Mouse (Mus musculus): Measurements from ENCODE around the gene Lrrfip1. TPM values are rescaled to one million over a fixed set of nuclear protein-coding genes. Genes with fewer than 3 reads are reported as not detected.

Lrrfip1 gene
- total RNA-seq, 2 experiments from 2014 or later = 128 to 228 TPM

DNA sequence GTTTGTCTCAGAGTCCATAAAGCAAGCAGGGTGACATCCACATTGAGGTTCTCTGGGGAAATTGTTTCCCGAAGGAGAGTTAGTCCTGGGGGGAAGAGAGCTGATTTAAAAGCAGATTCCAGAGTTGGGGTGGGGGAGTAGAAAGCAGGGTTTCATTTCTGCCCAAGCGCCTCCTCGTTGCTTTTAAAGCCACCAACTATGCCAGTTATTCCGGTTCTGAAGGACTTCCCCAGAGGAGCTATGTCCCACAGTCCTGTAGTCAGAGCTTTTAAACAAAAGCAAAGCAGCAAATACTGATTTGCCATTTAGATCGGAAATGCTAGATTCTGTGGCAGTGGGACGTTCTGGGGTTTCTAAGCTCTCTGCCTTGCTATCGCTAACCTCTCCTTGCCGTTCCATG, 79.4 kb downstream of the Lrrfip1 start:
- ATAC-seq (ENCODE audit: poor library complexity, severe bottlenecking) = no peak

DNA sequence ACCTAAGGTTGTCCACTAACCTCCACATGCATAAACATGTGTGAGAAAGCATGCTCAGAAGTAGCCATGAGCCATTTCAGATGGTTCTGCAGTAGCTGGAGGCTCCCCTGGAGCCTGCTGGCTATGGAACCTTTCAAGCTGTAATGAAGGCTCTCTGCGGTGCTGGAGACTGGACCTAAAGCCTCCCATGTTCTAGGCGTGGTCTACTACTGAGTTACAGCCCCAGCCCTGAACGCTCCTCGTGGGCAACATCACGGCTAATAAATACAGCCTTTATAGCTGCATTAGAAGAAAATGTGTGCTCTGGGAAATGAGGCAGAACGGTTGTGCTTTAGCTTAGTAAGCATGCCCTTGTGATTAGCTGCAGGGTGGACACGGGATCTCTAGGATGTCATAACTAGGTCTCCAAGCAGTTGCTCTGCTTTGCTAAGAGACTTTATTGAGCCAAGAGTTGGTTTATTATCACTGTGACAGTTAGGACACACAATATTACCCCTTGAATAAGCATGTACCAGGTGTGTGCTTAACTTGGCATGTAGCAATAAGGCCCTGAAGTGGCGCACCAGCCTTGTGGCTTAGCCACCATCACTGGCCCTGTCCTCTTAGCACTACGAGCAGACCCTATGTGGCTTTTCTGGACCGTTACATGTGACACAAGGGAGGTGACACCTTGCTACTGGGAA, 81.3 kb downstream of the Lrrfip1 start:
- ATAC-seq (ENCODE audit: poor library complexity, severe bottlenecking) = peak; percentile 0; the same call in 1 of the 2 replicates

DNA sequence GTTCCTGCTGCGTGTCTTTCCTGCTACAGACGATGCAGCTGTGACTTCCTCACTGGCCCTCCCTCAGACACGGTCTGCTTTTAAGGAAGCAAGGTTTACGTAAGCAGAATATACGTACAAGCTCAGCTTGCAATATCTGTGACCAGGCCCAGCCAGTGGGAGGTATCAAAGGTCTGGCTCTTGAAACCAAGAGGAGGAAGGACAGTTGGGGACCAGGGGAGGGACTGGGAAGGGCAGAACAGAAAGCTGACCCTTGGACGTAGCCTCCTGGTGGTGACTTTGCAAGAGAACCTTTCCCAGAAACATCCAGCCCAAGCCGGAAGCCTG, 81.8 kb downstream of the Lrrfip1 start:
- peak; percentile 97 for ATAC-seq (ENCODE audit: poor library complexity, severe bottlenecking)

DNA sequence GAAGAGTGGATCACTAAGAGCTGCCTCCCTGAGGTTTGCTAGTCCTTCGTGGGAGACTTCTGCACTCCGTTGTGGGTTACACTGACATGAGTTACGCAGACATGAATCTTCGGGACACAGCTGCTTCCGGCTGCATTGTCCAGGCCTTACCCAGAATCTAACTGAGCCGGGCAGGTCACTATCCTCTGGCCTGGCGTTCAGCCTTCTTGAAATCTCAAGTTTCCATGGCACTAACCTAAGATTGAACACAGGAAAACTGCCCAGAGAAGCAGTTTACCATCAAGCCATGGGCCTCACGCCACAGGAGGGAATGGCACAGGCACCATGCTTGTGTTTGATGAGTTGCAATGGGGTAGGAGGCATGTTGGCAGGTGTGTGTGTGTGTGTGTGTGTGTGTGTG, 85.8 kb downstream of the Lrrfip1 start:
- no peak for ATAC-seq (ENCODE audit: poor library complexity, severe bottlenecking)

DNA sequence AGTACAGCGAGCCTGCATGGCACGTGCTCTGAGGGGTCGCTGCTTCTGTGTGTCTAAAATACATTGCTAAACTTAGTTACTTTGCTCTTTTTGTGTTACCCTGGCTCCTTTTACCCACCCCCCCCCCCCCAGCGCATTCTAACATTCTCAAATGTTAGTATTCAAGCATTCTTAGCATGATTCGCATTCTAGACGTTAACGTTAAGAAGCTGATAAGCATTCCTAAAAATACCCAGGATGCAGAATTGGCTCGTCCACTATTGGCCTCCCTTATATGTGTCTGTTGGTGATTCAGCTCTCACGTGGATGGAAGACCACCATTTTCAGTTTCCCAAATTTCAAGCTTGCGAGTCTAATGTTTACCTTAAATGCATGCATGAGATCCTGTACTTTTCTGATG, 86.5 kb downstream of the Lrrfip1 start:
- no peak for ATAC-seq (ENCODE audit: poor library complexity, severe bottlenecking)

DNA sequence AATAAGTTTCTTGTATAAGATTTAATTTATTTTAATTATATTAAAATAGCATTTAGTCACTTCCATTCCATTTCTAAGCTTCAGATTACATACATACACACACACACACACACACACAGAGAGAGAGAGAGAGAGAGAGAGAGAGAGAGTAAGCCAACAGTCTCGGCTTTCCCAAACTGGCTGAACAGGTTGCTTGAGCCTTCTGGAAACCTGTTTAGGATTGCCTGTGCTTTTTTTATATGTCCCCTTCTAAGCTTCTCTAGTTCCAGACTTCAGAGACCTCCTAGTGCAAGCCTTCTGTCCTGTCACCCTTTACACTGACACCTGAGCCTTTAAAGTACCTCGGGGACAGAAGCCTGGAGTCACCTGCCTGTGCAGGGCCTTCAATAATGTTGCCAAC, 87.1 kb downstream of the Lrrfip1 start:
- no peak for ATAC-seq (ENCODE audit: poor library complexity, severe bottlenecking)

DNA sequence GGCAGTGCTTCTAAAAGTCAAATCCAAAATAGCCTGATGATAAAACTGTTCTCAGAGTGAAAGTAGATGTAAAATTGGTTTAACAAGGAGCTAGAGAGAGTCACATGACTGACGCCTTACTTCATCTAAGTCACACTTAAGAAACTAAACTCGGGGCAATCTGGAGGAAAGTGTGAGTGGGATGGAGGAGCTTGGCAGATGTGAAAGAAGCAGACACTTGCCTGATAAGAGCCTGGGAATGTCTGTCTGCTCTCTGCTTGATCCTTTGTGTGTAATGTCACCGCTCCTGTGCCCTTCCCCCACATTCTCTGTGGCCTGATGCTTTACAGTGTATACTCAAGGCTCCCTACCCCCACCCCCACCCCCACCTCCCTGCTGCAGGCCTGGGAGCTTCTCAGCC, 87.8 kb downstream of the Lrrfip1 start:
- ATAC-seq (ENCODE audit: poor library complexity, severe bottlenecking) = no peak

DNA sequence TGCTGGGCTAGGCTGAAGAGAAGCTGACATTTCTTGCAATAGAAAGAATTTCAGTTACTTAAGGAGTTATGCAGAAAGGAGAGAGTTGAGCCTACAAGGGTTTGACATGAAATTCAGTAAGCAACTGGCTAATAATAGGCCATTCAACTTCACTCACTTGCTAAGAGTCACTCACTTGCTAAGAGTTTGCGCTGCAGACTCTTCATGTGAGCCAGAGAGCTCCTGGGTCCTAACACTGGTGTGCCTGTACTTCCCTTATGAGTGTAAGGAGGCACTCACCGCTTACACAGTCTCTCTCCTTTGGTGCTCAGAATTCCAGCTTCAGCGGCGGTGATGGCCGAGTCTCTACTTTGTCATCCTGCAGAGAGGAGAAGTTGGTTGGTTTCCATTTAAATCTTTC, 88.2 kb downstream of the Lrrfip1 start:
- ATAC-seq (ENCODE audit: poor library complexity, severe bottlenecking) = no peak

DNA sequence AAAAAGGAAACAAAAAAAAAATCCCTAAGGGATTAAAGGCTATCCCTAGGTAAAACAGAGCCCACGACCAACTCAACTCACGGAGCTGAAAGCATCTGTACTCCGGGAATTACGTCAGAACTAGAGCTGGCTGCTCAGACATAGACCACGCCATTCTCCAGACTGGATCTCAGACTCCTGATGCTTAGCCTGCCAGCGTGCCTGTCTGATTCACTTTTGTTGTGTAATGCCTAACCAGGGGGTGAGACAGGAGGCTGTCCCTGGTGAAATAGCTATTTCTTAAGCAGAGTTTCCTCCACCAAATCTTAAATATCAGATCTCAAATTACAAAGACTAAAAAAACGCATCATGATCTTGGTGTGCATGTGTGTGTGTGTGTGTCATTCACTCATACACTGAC, 89.5 kb downstream of the Lrrfip1 start:
- ATAC-seq (ENCODE audit: poor library complexity, severe bottlenecking) = peak; percentile 37; the same call in 1 of the 2 replicates

DNA sequence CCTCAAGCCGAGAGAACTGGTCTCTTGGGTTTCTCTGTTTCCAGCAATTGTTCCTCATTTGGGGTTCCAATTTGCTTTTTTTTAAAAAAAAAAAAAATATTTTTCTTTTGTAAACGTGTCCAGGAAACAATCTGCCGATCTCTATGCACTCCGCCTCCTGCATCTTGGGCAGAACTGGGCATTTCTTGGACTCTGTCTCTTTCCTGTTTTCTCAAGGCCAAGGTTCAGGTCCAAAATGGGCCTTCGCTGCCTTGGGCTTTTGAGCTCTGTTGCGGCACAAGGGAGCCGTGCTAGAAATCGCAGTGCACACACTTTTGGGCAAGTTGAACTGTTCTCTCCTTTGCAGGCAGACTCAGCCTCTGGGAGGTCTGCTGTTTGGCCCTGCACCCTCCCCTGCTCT, 90.4 kb downstream of the Lrrfip1 start:
- ATAC-seq (ENCODE audit: poor library complexity, severe bottlenecking) = no peak

DNA sequence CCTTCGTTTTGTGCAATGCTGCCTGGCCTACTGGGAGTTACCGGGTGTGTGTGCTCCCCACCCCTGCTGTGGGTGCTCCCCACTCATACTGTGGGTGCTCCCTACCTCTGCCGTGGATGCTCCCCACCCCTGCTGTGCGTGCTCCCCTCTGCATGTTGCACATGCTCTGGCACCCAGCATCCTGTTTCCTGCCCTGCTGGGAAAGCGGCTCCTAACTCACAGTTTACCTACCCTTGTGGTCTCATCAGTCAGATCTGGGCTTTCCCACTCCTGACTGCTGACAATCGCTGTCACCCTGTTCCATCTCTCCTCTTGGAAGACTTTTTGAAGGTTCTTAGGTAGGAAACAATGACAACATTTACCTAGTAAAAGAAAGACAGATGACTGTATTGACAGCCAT, 91.9 kb downstream of the Lrrfip1 start:
- no peak for ATAC-seq (ENCODE audit: poor library complexity, severe bottlenecking)

DNA sequence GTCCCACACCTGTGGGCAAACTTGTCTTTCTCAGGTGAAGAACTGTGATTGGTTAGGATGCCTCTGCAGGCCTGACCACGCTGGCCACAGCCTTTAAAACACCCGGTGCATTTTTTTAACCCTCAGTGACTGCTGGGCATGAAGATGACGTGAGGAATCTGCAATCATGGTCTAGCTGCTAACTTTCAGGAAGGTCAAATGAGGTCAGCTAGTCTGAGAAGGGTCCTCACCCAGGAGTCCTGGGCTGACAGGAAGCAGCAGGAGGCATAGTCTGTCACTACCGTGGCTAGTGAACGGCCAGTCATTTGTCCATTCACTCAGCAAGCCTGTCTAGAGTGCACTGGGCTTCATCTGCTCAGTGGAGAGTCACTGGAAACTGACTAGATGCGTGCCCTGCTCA, 93.9 kb downstream of the Lrrfip1 start:
- peak; percentile 23 for ATAC-seq (ENCODE audit: poor library complexity, severe bottlenecking)

DNA sequence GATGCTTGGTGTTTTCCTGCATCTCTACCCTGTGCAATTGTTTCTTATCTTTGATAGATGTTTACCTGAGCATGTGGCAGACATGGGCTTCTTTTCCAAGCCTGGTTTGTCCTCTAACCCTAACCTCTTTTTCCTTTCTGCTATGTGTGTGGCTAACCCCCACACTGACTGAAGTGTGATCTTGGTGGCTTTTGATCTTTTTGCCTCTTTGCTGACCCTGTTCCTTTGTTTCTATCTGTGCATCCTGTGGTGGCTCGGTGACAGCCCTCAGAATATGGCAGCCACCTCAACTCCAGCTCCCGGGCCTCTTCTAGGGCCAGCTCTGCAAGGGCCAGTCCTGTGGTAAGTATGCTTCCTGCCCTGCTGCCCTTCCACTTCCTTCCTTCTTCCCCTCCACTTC, 94.8 kb downstream of the Lrrfip1 start:
- peak; percentile 44 for ATAC-seq (ENCODE audit: poor library complexity, severe bottlenecking)

DNA sequence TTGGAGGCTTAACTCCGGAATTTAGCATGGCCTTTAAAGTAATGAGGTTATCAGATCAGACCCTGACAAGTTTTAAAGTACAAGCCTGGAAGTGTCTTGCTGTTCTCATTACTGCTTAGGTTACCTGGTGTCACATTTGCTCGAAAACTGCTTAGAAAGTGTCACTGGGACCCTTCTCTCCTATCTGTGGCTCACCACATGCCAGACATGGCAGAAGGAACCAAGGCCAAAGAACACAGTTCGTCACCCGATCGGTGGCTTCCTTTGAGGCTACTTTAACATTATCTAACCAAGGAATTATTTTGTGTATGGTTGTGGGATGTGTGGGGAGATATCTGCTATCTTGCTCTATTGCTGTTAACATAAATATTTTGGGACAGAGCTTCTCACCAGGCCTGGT, 95.5 kb downstream of the Lrrfip1 start:
- ATAC-seq (ENCODE audit: poor library complexity, severe bottlenecking) = no peak

DNA sequence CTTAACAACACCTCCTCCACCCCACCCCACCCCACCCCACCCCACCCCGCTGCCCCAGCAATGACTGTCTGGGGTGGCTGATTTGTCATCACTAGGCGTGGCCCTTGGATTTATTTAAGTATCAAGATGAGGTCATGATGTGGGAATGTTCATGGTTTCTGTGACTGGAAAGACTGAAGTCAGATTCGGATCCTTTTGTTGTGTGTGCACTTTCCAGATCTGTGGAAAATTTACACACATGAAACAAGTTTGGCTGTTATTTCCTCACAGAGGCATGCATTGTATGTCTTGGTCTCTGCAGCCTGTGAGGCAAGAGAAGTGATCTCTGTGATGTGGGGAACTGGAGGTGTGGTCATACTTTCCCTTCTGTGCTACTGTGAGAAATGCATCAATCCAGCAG, 96.7 kb downstream of the Lrrfip1 start:
- ATAC-seq (ENCODE audit: poor library complexity, severe bottlenecking) = peak; percentile 53

DNA sequence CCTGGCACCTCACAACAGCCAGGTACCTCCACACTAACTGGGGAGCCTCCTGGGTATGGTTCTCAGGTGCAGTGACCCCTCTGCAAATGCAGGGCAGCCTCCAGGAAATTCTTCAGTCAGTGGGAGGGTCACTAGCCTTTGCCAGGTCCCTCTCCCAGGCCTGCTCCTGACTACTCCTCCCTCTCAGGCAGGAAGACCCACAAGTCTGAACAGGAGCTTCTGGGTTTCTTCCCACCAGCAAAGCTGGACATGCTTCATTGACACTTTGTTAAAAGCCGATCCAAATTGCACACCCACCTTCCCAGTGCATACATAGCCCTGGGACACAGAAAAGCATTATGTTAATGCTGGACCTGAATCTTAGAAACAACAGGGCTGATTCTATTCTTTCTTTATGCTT, 97.3 kb downstream of the Lrrfip1 start:
- no peak for ATAC-seq (ENCODE audit: poor library complexity, severe bottlenecking)

DNA sequence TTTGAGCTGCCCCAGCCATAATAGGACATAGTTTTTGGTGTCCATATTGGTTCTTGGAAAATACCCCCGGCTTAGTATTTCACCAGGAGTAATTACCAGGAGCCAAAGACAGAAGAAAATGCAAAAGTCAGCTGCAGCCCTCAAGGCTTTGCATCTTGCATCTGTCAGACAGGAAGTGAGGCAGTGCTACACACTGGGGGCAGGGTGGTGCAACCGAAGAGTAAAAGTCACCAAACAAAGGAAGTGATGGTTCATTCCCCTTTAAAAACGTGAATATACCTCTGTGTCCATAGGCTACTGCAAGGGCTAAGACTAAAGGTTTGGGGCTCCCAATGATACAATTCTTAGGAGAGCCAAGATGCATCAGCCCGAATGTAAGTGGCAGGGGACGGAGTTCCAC, 98.0 kb downstream of the Lrrfip1 start:
- peak; percentile 56 for ATAC-seq (ENCODE audit: poor library complexity, severe bottlenecking)

DNA sequence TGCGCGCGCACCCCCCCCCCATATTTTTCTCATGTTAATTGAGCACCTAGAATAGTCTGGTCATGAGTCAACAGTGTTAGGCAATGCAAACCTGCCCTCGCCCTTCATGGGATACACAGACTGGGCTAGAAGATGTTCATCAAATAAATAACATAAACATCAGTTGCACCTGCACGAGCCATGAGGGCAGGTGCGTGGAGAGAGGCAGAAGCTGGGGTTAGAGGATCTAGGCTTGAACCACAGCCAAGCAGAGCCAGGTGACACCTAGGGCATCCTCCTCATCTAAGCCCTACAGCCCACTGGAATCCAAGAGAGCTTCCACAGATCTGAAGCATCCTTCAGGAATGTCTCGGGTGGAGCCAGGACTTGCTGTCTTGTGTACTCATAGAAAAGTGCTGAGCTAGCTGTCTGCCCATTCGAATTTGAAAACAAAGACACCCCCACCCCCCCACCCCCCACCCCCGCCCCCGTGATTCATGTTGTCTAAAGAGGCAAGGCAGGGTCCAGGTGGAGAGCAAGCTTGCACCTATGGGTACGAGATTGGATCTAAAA, 98.8 kb downstream of the Lrrfip1 start:
- ATAC-seq (ENCODE audit: poor library complexity, severe bottlenecking) = no peak

DNA sequence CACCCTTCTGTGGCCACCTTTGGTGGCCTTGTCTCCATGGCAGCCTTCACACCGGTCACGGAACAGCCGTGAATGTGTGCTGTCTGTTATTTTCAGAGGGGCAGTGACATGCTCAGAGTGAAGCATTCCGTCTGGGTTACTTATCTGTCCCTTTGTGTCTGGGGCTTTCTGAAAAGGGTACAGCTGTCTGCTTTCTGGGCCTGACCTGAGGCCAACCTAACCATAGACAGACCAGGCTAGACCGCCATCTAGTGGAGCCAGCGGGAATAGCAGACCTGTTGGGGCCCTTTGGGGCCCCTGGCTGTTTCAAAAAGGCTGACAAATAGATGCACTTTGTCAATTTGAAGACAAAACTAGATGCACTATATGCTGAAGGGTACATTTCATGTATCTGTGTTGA, 100.3 kb downstream of the Lrrfip1 start:
- peak; percentile 75 for ATAC-seq (ENCODE audit: poor library complexity, severe bottlenecking)

DNA sequence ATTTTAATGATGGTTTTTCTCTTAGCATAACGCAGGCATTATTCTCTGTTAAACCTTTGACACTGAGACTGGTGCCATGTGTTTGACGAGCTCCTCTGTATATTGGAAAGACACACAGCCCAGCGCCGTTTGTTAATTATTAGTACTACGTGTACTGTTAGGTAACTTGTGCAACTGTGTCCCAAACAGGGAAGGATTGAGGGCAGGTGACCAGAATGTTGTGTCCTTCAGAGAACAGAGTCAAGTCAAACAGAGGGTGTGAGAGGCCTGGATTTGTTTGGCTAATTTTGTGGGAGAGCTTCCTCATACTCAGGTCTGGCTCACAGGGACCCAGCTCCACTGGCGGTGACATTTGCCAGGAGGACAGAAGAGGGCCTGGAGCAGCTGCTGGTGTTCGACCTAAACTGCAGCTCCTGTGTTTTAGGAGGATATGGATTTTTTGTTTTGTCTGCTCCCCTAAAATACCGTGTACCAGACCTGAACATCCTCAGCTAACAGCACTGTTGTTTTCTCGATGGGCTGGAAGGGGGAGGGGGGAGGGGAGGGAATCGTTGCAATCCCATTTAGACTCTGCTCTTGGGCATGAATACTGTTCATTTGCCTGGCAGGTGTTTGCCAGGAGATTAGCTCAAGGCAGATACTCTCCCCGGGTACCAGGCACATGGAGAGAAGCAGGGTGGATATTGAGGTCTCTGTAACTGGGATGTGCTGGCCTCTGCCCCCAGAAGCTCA, 103.3 kb downstream of the Lrrfip1 start:
- no peak for ATAC-seq (ENCODE audit: poor library complexity, severe bottlenecking)

DNA sequence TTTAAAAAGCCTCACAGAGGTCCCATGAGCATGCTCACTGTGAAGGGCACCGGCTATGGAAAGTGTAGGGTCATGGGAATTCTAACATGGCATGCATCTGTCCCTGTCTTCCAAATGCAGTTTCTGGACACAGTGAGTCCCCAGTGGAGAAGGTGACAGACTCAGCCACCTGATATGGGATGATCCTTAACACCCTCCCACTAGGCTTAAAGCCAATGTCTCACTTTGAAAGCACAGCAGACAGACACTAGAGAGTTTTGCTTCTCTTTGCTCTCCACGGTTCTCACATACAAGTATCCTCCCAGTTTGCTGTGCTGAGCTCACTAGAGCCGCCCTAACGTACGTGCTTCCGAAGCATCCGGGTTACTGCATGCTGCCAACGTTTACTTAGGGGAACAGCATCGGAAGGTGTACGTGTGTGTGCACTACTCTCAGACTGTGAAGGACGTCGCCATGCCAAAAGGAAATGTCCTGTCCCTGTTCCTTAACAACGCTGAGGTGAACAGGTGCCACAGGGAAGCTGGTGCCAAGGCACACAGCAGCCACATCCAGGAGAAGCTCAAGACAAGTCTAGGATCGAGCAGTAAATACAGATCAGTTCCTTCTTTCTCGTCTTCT, 104.9 kb downstream of the Lrrfip1 start:
- no peak for ATAC-seq (ENCODE audit: poor library complexity, severe bottlenecking)

DNA sequence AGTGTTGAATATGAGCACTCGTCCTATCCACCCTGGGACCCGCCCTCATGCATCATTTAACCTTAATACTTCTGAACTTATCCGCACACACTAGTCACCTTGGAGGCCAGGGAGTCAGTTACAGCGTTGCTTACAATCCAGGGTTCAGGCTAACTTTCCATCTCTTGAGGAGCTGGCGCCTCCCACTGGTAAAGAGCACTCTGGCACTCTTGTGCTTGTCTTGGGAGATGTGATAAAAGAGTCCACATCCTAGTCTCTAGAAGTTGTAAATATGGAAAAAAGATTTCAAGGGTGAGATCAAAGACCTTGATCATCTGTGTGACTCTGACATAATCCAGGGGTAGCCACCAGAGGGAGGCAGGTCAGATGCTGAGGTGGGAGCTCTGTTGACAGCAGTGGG, 109.0 kb downstream of the Lrrfip1 start:
- ATAC-seq (ENCODE audit: poor library complexity, severe bottlenecking) = no peak
